Mouse (Mus musculus): ENCODE results near the gene Sfmbt2. TPM values are rescaled to one million over a fixed set of nuclear protein-coding genes. Genes with fewer than 3 reads are reported as not detected.

Sfmbt2 gene
- total and polyA plus RNA-seq, 3 experiments = 25.0 to 79.8 (median 26.8) TPM

DNA sequence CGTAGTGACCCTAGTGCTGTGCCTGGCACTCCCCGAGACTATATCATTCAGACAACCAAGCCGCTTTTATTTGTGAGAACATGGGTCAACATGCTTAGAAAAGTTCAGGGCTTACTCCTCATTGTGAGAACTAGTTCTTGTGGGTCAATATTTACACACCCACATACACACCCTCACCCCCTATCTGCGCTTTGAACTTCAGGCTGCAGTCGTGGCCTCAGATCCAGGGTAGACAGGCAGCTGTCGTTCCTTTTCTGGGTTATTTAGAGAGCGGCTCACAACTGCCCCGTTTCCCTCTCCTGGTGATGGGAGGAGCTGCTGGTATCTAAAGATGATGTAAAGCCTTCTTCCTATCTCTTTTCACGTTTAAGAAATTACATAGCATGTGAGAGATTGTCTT lies 27.5 kb downstream of the Sfmbt2 start:
- ATAC-seq (ENCODE audit: extremely low read depth, insufficient number of reproducible peaks, low FRiP score, poor library complexity, severe bottlenecking) (no peak), DNase-seq (ENCODE audit: low spot score) (no peak)
- no peak for TF ChIP-seq POLR2AphosphoS5 (IDR thresholded peaks at IDR 0.05; ENCODE audit: insufficient replicate concordance, low read depth, low read length)
- no peak for TF ChIP-seq GATA2 (IDR thresholded peaks at IDR 0.05; ENCODE audit: borderline replicate concordance, low read depth, low read length)
- no peak for TF ChIP-seq CTCF (IDR thresholded peaks at IDR 0.05; ENCODE audit: low read depth, low read length)
- no peak for TF ChIP-seq TAL1 (conservative IDR thresholded peaks at IDR 0.05; ENCODE audit: low read depth, low read length)
- no peak for TF ChIP-seq GATA1 (IDR thresholded peaks at IDR 0.05; ENCODE audit: borderline replicate concordance, low read length)
- peaks cover 78% of the 10 kb centered on the region for H3K36me3 ChIP-seq (replicated peaks)
- H3K9me3 ChIP-seq (replicated peaks) = no peaks in the 10 kb centered on the region
- no peak overlapping the region for H3K4me3 ChIP-seq (ENCODE audit: low read depth, low read length)
- no peaks in the 10 kb centered on the region for H3K4me1 ChIP-seq (ENCODE audit: insufficient read depth, low read depth, low read length)
- H3K27me3 ChIP-seq (ENCODE audit: insufficient read depth, low read length) = no peaks in the 10 kb centered on the region

DNA sequence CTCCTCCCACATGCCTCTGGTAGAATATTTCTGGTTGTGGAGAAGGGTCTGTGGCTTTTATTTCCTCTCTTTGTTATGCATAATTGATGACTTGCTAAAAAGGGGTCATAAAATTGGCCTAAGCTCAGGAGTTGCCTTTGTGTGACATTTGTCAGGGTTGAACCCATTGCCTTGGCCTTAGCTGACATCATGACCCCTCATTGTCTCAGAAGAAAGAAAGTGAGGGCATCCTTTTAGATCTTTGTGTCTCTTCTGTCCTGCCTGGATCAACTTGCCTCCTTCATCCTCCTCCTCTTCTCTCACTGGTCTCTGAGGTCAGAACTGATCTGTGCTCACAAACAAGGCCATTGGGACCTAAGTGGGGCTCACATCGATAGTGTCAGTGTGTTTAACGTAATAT lies 35.8 kb downstream of the Sfmbt2 start:
- Histone ChIP-seq H3K27me3 (ENCODE audit: insufficient read depth, low read length) (no peaks in the 10 kb centered on the region), H3K9me3 (replicated peaks) (no peaks in the 10 kb centered on the region), H3K36me3 (replicated peaks) (peaks cover 83% of the 10 kb centered on the region), H3K4me1 (ENCODE audit: insufficient read depth, low read depth, low read length) (peaks cover 9% of the 10 kb centered on the region; the same call in 1 of the 2 replicates), H3K4me3 (ENCODE audit: low read depth, low read length) (no peak overlapping the region)
- ATAC-seq (ENCODE audit: extremely low read depth, insufficient number of reproducible peaks, low FRiP score, poor library complexity, severe bottlenecking) (no peak), DNase-seq (ENCODE audit: low spot score) (no peak)
- TF ChIP-seq TAL1 (conservative IDR thresholded peaks at IDR 0.05; ENCODE audit: low read depth, low read length) (no peak), POLR2AphosphoS5 (IDR thresholded peaks at IDR 0.05; ENCODE audit: insufficient replicate concordance, low read depth, low read length) (no peak), CTCF (IDR thresholded peaks at IDR 0.05; ENCODE audit: low read depth, low read length) (no peak), GATA2 (IDR thresholded peaks at IDR 0.05; ENCODE audit: borderline replicate concordance, low read depth, low read length) (no peak), GATA1 (IDR thresholded peaks at IDR 0.05; ENCODE audit: borderline replicate concordance, low read length) (no peak)

DNA sequence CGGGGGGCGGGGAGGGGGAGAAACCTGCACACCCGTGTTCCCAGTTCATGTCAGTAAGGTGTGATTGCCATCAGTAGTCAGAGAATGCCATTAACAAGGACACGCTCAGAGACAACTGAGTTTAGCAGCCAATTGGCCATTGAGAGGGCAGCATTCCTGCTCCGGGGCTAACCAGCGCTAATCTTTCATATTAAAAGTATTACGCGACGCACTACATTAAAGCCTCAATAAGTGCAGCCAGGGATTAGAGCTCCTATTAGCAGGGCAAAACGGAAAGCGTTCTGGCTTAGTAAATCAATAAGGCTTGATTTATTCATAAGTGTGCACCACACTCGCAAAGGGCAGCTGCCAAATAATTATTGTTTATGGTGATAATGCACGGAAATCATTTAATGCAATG lies 39.1 kb downstream of the Sfmbt2 start:
- no peak for ATAC-seq (ENCODE audit: extremely low read depth, insufficient number of reproducible peaks, low FRiP score, poor library complexity, severe bottlenecking)
- no peak for TF ChIP-seq GATA2 (IDR thresholded peaks at IDR 0.05; ENCODE audit: borderline replicate concordance, low read depth, low read length)
- TF ChIP-seq GATA1 (IDR thresholded peaks at IDR 0.05; ENCODE audit: borderline replicate concordance, low read length) = no peak
- no peak for TF ChIP-seq TAL1 (conservative IDR thresholded peaks at IDR 0.05; ENCODE audit: low read depth, low read length)
- TF ChIP-seq CTCF (IDR thresholded peaks at IDR 0.05; ENCODE audit: low read depth, low read length) = no peak
- TF ChIP-seq POLR2AphosphoS5 (IDR thresholded peaks at IDR 0.05; ENCODE audit: insufficient replicate concordance, low read depth, low read length) = no peak
- peaks cover 9% of the 10 kb centered on the region; the same call in 1 of the 2 replicates for H3K4me1 ChIP-seq (ENCODE audit: insufficient read depth, low read depth, low read length)

DNA sequence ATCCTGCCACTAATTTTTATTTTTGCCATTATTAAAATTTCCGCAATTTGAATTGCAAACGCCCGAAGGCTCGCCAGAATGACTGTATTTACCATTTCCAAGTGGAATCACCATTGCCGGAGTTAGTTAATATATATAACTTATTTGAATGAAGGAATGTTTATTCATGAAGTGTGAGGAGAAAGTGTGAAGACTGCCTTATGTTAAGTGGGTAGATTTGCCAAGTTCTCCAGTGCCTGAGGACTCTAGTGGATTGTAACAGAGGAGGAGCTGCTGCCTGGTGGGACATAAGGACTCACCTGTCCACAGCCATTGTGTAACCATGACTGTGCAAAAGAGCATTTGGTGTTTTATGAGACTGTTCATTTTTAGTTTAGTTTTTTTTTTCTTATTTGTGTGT lies 39.8 kb downstream of the Sfmbt2 start:
- no peak for DNase-seq (ENCODE audit: low spot score)
- no peaks in the 10 kb centered on the region for H3K27me3 ChIP-seq (ENCODE audit: insufficient read depth, low read length)
- no peaks in the 10 kb centered on the region for H3K9me3 ChIP-seq (replicated peaks)
- ATAC-seq (ENCODE audit: extremely low read depth, insufficient number of reproducible peaks, low FRiP score, poor library complexity, severe bottlenecking) = no peak
- peaks cover 70% of the 10 kb centered on the region for H3K36me3 ChIP-seq (replicated peaks)
- TF ChIP-seq GATA1 (IDR thresholded peaks at IDR 0.05; ENCODE audit: borderline replicate concordance, low read length) (no peak), TAL1 (conservative IDR thresholded peaks at IDR 0.05; ENCODE audit: low read depth, low read length) (no peak), GATA2 (IDR thresholded peaks at IDR 0.05; ENCODE audit: borderline replicate concordance, low read depth, low read length) (no peak), POLR2AphosphoS5 (IDR thresholded peaks at IDR 0.05; ENCODE audit: insufficient replicate concordance, low read depth, low read length) (no peak), CTCF (IDR thresholded peaks at IDR 0.05; ENCODE audit: low read depth, low read length) (no peak)
- H3K4me1 ChIP-seq (ENCODE audit: insufficient read depth, low read depth, low read length) = peaks cover 9% of the 10 kb centered on the region; the same call in 1 of the 2 replicates
- no peak overlapping the region for H3K4me3 ChIP-seq (ENCODE audit: low read depth, low read length)

More for the DNA sequence above, 39.1 kb downstream of the Sfmbt2 start:
- no peak overlapping the region for H3K4me3 ChIP-seq (ENCODE audit: low read depth, low read length)
- H3K9me3 ChIP-seq (replicated peaks) = no peaks in the 10 kb centered on the region
- no peaks in the 10 kb centered on the region for H3K27me3 ChIP-seq (ENCODE audit: insufficient read depth, low read length)
- H3K36me3 ChIP-seq (replicated peaks) = peaks cover 76% of the 10 kb centered on the region
- no peak for DNase-seq (ENCODE audit: low spot score)

DNA sequence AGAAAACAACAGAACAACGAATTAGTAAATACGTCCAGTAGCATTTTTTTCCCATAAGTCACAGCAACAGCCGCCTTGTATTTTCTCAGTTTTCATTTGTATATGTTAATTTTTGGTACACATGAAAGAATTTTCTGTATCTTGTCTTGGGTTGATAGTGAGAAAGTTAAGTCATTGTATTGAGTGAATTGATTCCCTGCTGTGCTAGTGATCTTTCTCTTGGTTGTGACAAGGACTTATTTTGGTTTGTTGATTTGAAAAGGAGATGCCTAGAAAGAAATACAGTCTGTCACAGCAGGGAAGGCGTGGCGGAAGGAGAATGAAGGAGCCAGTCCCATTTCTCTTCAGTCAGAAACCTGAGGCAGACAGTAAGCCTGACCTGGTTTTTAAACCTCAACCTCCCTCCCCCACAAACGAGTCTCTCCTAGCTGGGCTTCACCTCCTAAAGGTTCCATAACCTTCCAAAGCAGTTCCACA lies 50.7 kb downstream of the Sfmbt2 start:
- no peaks in the 10 kb centered on the region for H3K9me3 ChIP-seq (replicated peaks)
- no peak overlapping the region for H3K4me3 ChIP-seq (ENCODE audit: low read depth, low read length)
- peaks cover 46% of the 10 kb centered on the region for H3K36me3 ChIP-seq (replicated peaks)
- TF ChIP-seq GATA1 (IDR thresholded peaks at IDR 0.05; ENCODE audit: borderline replicate concordance, low read length) = no peak
- no peak for TF ChIP-seq POLR2AphosphoS5 (IDR thresholded peaks at IDR 0.05; ENCODE audit: insufficient replicate concordance, low read depth, low read length)
- no peak for TF ChIP-seq TAL1 (conservative IDR thresholded peaks at IDR 0.05; ENCODE audit: low read depth, low read length)
- TF ChIP-seq GATA2 (IDR thresholded peaks at IDR 0.05; ENCODE audit: borderline replicate concordance, low read depth, low read length) = no peak
- no peak for TF ChIP-seq CTCF (IDR thresholded peaks at IDR 0.05; ENCODE audit: low read depth, low read length)
- DNase-seq (ENCODE audit: low spot score) (no peak), ATAC-seq (ENCODE audit: extremely low read depth, insufficient number of reproducible peaks, low FRiP score, poor library complexity, severe bottlenecking) (no peak)
- peaks cover 18% of the 10 kb centered on the region for H3K4me1 ChIP-seq (ENCODE audit: insufficient read depth, low read depth, low read length)
- no peaks in the 10 kb centered on the region for H3K27me3 ChIP-seq (ENCODE audit: insufficient read depth, low read length)

DNA sequence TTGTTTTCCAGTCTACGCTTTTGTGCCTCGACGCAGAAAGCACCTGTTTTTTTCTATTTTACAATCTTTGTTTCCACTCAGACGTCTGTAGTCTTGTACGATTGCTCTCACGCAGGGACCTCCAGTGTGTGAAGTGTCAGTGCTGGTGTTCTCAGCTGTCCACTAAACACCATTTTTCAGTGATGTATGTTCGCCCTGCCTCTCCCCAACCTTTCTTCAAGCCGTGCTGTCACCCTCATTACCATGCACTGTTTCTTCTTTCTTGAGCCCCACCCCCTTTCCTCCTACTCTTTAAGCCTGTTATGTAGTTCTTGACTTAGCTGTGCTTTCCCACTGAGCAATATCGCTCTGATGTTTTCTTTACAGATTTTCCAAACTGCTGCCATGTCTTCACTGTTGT lies 67.0 kb downstream of the Sfmbt2 start:
- Histone ChIP-seq H3K27me3 (ENCODE audit: insufficient read depth, low read length) (no peaks in the 10 kb centered on the region), H3K4me3 (ENCODE audit: low read depth, low read length) (no peak overlapping the region), H3K36me3 (replicated peaks) (peaks cover 49% of the 10 kb centered on the region), H3K4me1 (ENCODE audit: insufficient read depth, low read depth, low read length) (no peaks in the 10 kb centered on the region), H3K9me3 (replicated peaks) (no peaks in the 10 kb centered on the region)
- DNase-seq (ENCODE audit: low spot score) = no peak
- TF ChIP-seq POLR2AphosphoS5 (IDR thresholded peaks at IDR 0.05; ENCODE audit: insufficient replicate concordance, low read depth, low read length) (no peak), TAL1 (conservative IDR thresholded peaks at IDR 0.05; ENCODE audit: low read depth, low read length) (no peak), GATA1 (IDR thresholded peaks at IDR 0.05; ENCODE audit: borderline replicate concordance, low read length) (no peak), GATA2 (IDR thresholded peaks at IDR 0.05; ENCODE audit: borderline replicate concordance, low read depth, low read length) (no peak), CTCF (IDR thresholded peaks at IDR 0.05; ENCODE audit: low read depth, low read length) (no peak)
- ATAC-seq (ENCODE audit: extremely low read depth, insufficient number of reproducible peaks, low FRiP score, poor library complexity, severe bottlenecking) = no peak

Data from G1E (cell line).